Mouse (Mus musculus) liver, adult 2 months (tissue): ENCODE data around the gene Map2k4. TPM values are rescaled to one million over a fixed set of nuclear protein-coding genes. Genes with fewer than 3 reads are reported as not detected.

Source experiments
- DNase-seq: peaks from one replicate; pipeline ENCODE4 v3.0.0-alpha.2; 2011; ENCODE audit warnings: low read depth, low spot score; ENCODE audit errors: extremely low read depth
- H3K27ac ChIP-seq: fragments of 200-500 bp; replicated peaks from 2 replicates; pipeline ENCODE4 v1.5.1; 2012; ENCODE audit warnings: low read depth, mild to moderate bottlenecking, control low read depth, inconsistent platforms, low read length; ENCODE audit not compliant: insufficient read depth
- H3K27me3 ChIP-seq: fragments of 200-500 bp; 2 replicates; pipeline ENCODE4 v1.6.1; 2012; ENCODE audit warnings: mild to moderate bottlenecking, moderate library complexity, low read length, inconsistent platforms; ENCODE audit not compliant: control insufficient read depth, insufficient read depth
- H3K36me3 ChIP-seq: fragments of 200-500 bp; 2 replicates; pipeline ENCODE4 v1.6.1; 2012; ENCODE audit warnings: low read length, inconsistent platforms; ENCODE audit not compliant: control insufficient read depth, insufficient read depth
- H3K4me1 ChIP-seq: fragments of 200-500 bp; 2 replicates; pipeline ENCODE4 v1.6.1; 2011; ENCODE audit warnings: low read length; ENCODE audit not compliant: control insufficient read depth, insufficient read depth
- H3K4me3 ChIP-seq: fragments of 200-500 bp; 2 replicates; pipeline ENCODE4 v1.5.1; 2011; ENCODE audit warnings: low read depth, mild to moderate bottlenecking, control low read depth, low read length, moderate library complexity; ENCODE audit not compliant: insufficient read depth
- H3K79me2 ChIP-seq: fragments of 200-500 bp; 2 replicates; pipeline ENCODE4 v1.6.1; 2012; ENCODE audit warnings: inconsistent platforms, mild to moderate bottlenecking, low read length, moderate library complexity; ENCODE audit not compliant: control insufficient read depth, insufficient read depth
- H3K9ac ChIP-seq: fragments of 200-500 bp; 2 replicates; pipeline ENCODE4 v1.6.1; 2012; ENCODE audit warnings: low read depth, mild to moderate bottlenecking, control low read depth, inconsistent platforms, low read length
- CTCF ChIP-seq: fragments of 200-500 bp; IDR thresholded peaks from 2 replicates; pipeline ENCODE4 v1.5.1; 2011; ENCODE audit warnings: low read depth, low read length, control low read depth
- POLR2A ChIP-seq: fragments of 200-500 bp; IDR thresholded peaks from 2 replicates; pipeline ENCODE4 v1.6.1; 2011; ENCODE audit warnings: low read length, control low read depth; ENCODE audit not compliant: insufficient read depth; ENCODE audit errors: extremely low read depth
- WGBS: fragments of 180-500 bp; shearing (Covaris S2); methylation state at CpG from one replicate; pipeline ENCODE4 v1.1.7; 2018; 5-methylcytosine and 5-hydroxymethylcytosine counted together
- polyA plus RNA-seq: library from polyadenylated mRNA; depleted of rRNA; stranded (reverse); fragments of >200 nt; gene quantifications from 2 replicates; pipeline ENCODE4 v1.2.3, GENCODE M21; 2012
- total RNA-seq: library from RNA; depleted of rRNA; stranded (reverse); fragments of >200 nt; gene quantifications from 2 replicates; pipeline ENCODE4 v1.2.3, GENCODE M21; 2014

Map2k4 gene
- total and polyA plus RNA-seq, 2 experiments: 11.6 to 27.1 TPM

- no peaks in the 10 kb centered on the region for H3K79me2 ChIP-seq
- H3K27ac ChIP-seq: no peak overlapping the region
- TF ChIP-seq POLR2A (no peak), CTCF (no peak)
- no peaks in the 10 kb centered on the region for H3K27me3 ChIP-seq
- H3K9ac ChIP-seq: no peak overlapping the region
- 62% methylated on average over 1 of the region's 1 CpGs for WGBS
- DNase-seq: no peak
- no peak overlapping the region for H3K4me3 ChIP-seq
- H3K36me3 ChIP-seq: no peaks in the 10 kb centered on the region
- H3K4me1 ChIP-seq: no peaks in the 10 kb centered on the region
Measured at GRCm38 (mm10) chr11:65795896-65796295, 7.8 kb upstream of the Map2k4 start.

DNA sequence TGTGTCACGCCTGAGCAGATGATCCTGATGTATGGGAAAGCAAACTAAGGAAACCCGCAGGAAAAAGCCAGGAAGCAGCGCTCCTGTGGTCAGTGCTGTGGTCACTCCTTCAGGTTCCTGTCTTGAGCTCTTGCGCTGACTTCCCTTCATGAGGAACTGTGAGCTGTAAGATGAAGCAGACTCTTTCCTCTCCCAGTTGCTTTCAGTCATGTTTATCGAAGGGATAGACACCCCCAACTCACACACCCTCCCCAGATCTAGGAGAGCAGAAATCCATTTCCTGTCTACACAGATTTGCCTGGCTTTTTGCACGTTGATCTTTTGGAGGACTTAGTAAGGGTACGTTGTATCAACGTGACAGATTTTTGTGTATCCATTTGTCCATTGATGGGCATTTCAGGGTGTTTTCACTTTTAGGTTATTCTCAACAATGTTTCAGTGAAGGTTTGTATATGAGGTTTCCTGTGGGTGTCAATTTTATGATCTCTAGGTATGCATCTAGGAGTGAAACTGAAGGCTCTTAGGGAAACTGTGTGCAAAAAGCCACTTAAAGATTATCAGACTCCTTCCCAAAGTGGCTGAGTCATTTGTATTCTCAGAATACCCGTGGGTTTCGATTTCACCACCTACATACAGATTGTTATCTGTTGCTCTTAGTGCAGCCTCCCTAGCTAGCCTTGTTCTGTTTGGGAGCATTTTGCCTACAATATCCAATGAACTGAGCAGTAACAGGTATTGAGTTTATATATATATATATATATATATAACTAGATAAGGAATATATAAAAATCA, 6.5 kb upstream of the Map2k4 start:
- Histone ChIP-seq H3K4me3 (no peak overlapping the region), H3K27ac (no peak overlapping the region), H3K27me3 (no peaks in the 10 kb centered on the region), H3K9ac (no peak overlapping the region), H3K79me2 (no peaks in the 10 kb centered on the region), H3K4me1 (no peaks in the 10 kb centered on the region), H3K36me3 (no peaks in the 10 kb centered on the region)
- TF ChIP-seq CTCF: no peak
- TF ChIP-seq POLR2A: no peak
- no peak for DNase-seq
- WGBS: 65% methylated on average over 10 of the region's 10 CpGs

DNA sequence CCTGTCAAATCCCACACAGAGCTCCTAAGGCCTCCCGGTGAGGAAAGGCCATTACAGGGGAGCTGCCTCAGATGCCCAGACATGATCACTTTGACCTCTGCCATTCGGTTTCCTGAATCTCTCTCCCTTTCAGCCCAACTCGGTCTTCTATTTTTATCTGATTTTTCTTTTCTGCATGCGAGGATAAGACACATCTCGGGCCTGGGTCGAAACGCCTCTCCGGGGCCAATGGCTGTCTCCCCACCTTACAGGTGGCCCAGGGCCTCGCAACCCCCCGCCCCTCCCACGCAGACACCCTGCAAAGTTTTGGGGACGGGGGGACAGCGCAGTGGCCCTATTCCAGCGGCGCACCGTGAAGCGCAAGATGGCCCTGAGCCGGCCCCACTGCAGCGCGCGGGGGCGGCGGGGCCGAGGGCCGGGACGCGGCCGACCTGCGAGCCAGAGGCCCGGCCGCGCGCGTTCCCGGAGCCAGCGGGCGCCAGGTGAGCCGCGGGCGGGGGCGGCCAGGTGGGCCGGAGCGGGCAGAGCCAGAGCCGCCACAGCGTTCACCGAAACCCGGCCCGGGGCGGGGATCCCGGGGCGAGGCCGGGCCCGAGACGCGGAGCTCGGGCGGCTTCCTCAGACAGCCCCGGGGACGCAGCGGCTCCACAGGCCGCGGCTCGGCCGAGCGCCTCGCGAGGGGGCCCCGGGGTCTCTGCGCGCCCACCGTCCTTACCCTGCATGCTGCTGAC, 511 bp downstream of the Map2k4 start:
- Histone ChIP-seq H3K27ac (peak overlapping the region; percentile 69), H3K27me3 (no peaks in the 10 kb centered on the region), H3K4me1 (peaks cover 7% of the 10 kb centered on the region), H3K36me3 (no peaks in the 10 kb centered on the region), H3K4me3 (peak overlapping the region; percentile 97), H3K9ac (peak overlapping the region; percentile 98), H3K79me2 (peaks cover 27% of the 10 kb centered on the region)
- peak; percentile 31 for DNase-seq
- TF ChIP-seq CTCF (no peak), POLR2A (no peak)
- under 1% methylated on average over 70 of the region's 71 CpGs for WGBS

DNA sequence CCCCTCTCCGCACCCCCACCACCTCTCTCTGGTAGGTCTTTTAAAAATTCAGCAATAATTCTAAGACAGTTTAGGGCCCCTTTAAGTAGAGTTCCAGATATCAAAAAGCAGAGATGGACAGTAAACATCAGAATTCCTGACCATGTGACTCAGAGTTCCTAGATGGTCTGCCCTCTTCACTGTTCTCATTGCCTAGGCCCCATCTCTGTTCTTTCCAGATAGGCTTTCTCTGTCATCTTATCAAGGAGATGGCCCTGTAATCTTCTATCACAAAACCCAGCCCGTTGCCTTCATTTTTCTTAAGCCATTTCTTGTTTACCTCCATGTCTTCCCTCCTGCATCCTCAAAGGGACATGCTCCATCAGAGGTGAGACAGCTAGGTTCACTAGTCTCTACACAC, 1.9 kb downstream of the Map2k4 start:
- no peak for TF ChIP-seq POLR2A
- TF ChIP-seq CTCF: no peak
- DNase-seq: no peak
- Histone ChIP-seq H3K4me1 (peaks cover 9% of the 10 kb centered on the region), H3K36me3 (no peaks in the 10 kb centered on the region), H3K27me3 (no peaks in the 10 kb centered on the region), H3K9ac (no peak overlapping the region), H3K27ac (no peak overlapping the region), H3K4me3 (no peak overlapping the region), H3K79me2 (peaks cover 36% of the 10 kb centered on the region)
- 81% methylated on average over 2 of the region's 2 CpGs for WGBS

DNA sequence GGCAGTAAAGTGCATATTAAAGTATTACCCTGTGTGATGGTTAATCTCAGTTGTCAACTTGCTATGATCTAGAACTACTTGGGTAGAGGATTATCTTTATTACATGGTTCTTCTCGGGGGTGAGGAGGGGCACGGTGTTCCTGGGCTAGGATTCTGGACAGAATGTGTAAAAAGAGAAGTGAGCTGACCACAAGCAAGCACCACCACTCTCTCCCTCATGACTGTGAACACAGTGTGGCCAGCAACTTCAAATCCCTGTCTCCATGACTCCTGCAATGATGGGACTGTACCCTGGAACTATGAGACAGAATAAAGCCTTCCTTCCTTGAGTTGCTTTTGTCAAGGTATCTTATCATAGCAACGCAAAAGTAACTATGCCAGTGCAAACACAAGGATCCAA, 6.5 kb downstream of the Map2k4 start:
- TF ChIP-seq CTCF: no peak
- TF ChIP-seq POLR2A: no peak
- Histone ChIP-seq H3K4me3 (no peak overlapping the region), H3K27ac (no peak overlapping the region), H3K9ac (no peak overlapping the region), H3K79me2 (peaks cover 38% of the 10 kb centered on the region), H3K27me3 (no peaks in the 10 kb centered on the region), H3K36me3 (peaks cover 7% of the 10 kb centered on the region; the same call in 1 of the 2 replicates), H3K4me1 (peaks cover 11% of the 10 kb centered on the region)
- DNase-seq: no peak
- 81% methylated on average over 3 of the region's 3 CpGs for WGBS
